Mouse (Mus musculus): ENCODE results near the gene Ptpro. TPM values are rescaled to one million over a fixed set of nuclear protein-coding genes. Genes with fewer than 3 reads are reported as not detected.
A peak's percentile ranks its signal among the peaks of the same experiment; 100 is the strongest.

The Ptpro gene
- polyA plus RNA-seq, 1 experiment from 2014 or later: 2.5 TPM

- no peak overlapping the region for H3K9ac ChIP-seq
- H3K36me3 ChIP-seq: no peaks in the 10 kb centered on the region
- WGBS: 31% methylated on average over 8 of the region's 8 CpGs
- no peak overlapping the region for H3K4me3 ChIP-seq (replicated peaks)
- no peak overlapping the region for H3K27ac ChIP-seq
- no peaks in the 10 kb centered on the region for H3K4me1 ChIP-seq (replicated peaks)
- ATAC-seq: peak; percentile 55; the same call in 1 of the 2 replicates
- no peaks in the 10 kb centered on the region for H3K9me3 ChIP-seq
- H3K27me3 ChIP-seq (replicated peaks): no peaks in the 10 kb centered on the region
- H3K4me2 ChIP-seq (replicated peaks): no peak overlapping the region
Measured at GRCm38 (mm10) chr6:137362216-137362615, 110.1 kb downstream of the Ptpro start.

GRCm38 (mm10) chr6:137364681-137365080 lies 112.6 kb downstream of the Ptpro start:
- Histone ChIP-seq H3K4me2 (replicated peaks) (no peak overlapping the region), H3K27me3 (replicated peaks) (no peaks in the 10 kb centered on the region), H3K4me3 (replicated peaks) (no peak overlapping the region), H3K36me3 (no peaks in the 10 kb centered on the region), H3K9ac (no peak overlapping the region), H3K4me1 (replicated peaks) (no peaks in the 10 kb centered on the region), H3K27ac (no peak overlapping the region), H3K9me3 (no peaks in the 10 kb centered on the region)
- ATAC-seq: no peak
- 77% methylated on average over 5 of the region's 5 CpGs for WGBS

GRCm38 (mm10) chr6:137365637-137366036 lies 113.5 kb downstream of the Ptpro start:
- H3K36me3 ChIP-seq: no peaks in the 10 kb centered on the region
- no peaks in the 10 kb centered on the region for H3K4me1 ChIP-seq (replicated peaks)
- no peak overlapping the region for H3K9ac ChIP-seq
- ATAC-seq: no peak
- no peaks in the 10 kb centered on the region for H3K9me3 ChIP-seq
- WGBS: 76% methylated on average over 2 of the region's 2 CpGs
- no peak overlapping the region for H3K4me3 ChIP-seq (replicated peaks)
- no peak overlapping the region for H3K27ac ChIP-seq
- H3K27me3 ChIP-seq (replicated peaks): no peaks in the 10 kb centered on the region
- no peak overlapping the region for H3K4me2 ChIP-seq (replicated peaks)

- H3K9ac ChIP-seq: no peak overlapping the region
- H3K4me2 ChIP-seq (replicated peaks): no peak overlapping the region
- H3K36me3 ChIP-seq: no peaks in the 10 kb centered on the region
- no peak overlapping the region for H3K27ac ChIP-seq
- WGBS: 58% methylated on average over 8 of the region's 8 CpGs
- H3K27me3 ChIP-seq (replicated peaks): no peaks in the 10 kb centered on the region
- no peaks in the 10 kb centered on the region for H3K9me3 ChIP-seq
- no peaks in the 10 kb centered on the region for H3K4me1 ChIP-seq (replicated peaks)
- no peak overlapping the region for H3K4me3 ChIP-seq (replicated peaks)
- ATAC-seq: peak; percentile 62
Measured at GRCm38 (mm10) chr6:137370745-137371144, 118.6 kb downstream of the Ptpro start.

- Histone ChIP-seq H3K4me2 (replicated peaks) (no peak overlapping the region), H3K27ac (no peak overlapping the region), H3K4me1 (replicated peaks) (no peaks in the 10 kb centered on the region), H3K4me3 (replicated peaks) (no peak overlapping the region), H3K9me3 (no peaks in the 10 kb centered on the region), H3K36me3 (no peaks in the 10 kb centered on the region), H3K27me3 (replicated peaks) (no peaks in the 10 kb centered on the region), H3K9ac (no peak overlapping the region)
- WGBS: 76% methylated on average over 6 of the region's 6 CpGs
- no peak for ATAC-seq
Measured at GRCm38 (mm10) chr6:137371455-137371854, 119.3 kb downstream of the Ptpro start.

- no peak overlapping the region for H3K4me3 ChIP-seq (replicated peaks)
- H3K9me3 ChIP-seq: no peaks in the 10 kb centered on the region
- H3K36me3 ChIP-seq: no peaks in the 10 kb centered on the region
- ATAC-seq: no peak
- no peak overlapping the region for H3K9ac ChIP-seq
- H3K4me1 ChIP-seq (replicated peaks): no peaks in the 10 kb centered on the region
- no peak overlapping the region for H3K27ac ChIP-seq
- WGBS: 72% methylated on average over 6 of the region's 6 CpGs
- no peak overlapping the region for H3K4me2 ChIP-seq (replicated peaks)
- no peaks in the 10 kb centered on the region for H3K27me3 ChIP-seq (replicated peaks)
Measured at GRCm38 (mm10) chr6:137373920-137374319, 121.8 kb downstream of the Ptpro start.

GRCm38 (mm10) chr6:137382546-137382945 lies 130.4 kb downstream of the Ptpro start:
- 39% methylated on average over 9 of the region's 9 CpGs for WGBS
- no peak overlapping the region for H3K4me3 ChIP-seq (replicated peaks)
- no peaks in the 10 kb centered on the region for H3K27me3 ChIP-seq (replicated peaks)
- no peak overlapping the region for H3K9ac ChIP-seq
- H3K9me3 ChIP-seq: no peaks in the 10 kb centered on the region
- H3K27ac ChIP-seq: no peak overlapping the region
- ATAC-seq: no peak
- H3K4me2 ChIP-seq (replicated peaks): no peak overlapping the region
- H3K4me1 ChIP-seq (replicated peaks): no peaks in the 10 kb centered on the region
- no peaks in the 10 kb centered on the region for H3K36me3 ChIP-seq

GRCm38 (mm10) chr6:137386344-137386743 lies 134.2 kb downstream of the Ptpro start:
- WGBS: 90% methylated on average over 4 of the region's 4 CpGs
- ATAC-seq: no peak
- Histone ChIP-seq H3K4me2 (replicated peaks) (no peak overlapping the region), H3K4me3 (replicated peaks) (no peak overlapping the region), H3K27me3 (replicated peaks) (no peaks in the 10 kb centered on the region), H3K4me1 (replicated peaks) (no peaks in the 10 kb centered on the region), H3K36me3 (no peaks in the 10 kb centered on the region), H3K9me3 (no peaks in the 10 kb centered on the region), H3K27ac (no peak overlapping the region), H3K9ac (no peak overlapping the region)

GRCm38 (mm10) chr6:137386935-137387334 lies 134.8 kb downstream of the Ptpro start:
- Histone ChIP-seq H3K27ac (no peak overlapping the region), H3K4me2 (replicated peaks) (no peak overlapping the region), H3K4me1 (replicated peaks) (no peaks in the 10 kb centered on the region), H3K9me3 (no peaks in the 10 kb centered on the region), H3K36me3 (no peaks in the 10 kb centered on the region), H3K9ac (no peak overlapping the region), H3K27me3 (replicated peaks) (no peaks in the 10 kb centered on the region), H3K4me3 (replicated peaks) (no peak overlapping the region)
- WGBS: 49% methylated on average over 3 of the region's 4 CpGs
- no peak for ATAC-seq

GRCm38 (mm10) chr6:137395075-137395474 lies 143.0 kb downstream of the Ptpro start:
- Histone ChIP-seq H3K9ac (no peak overlapping the region), H3K27ac (no peak overlapping the region), H3K4me2 (replicated peaks) (no peak overlapping the region), H3K36me3 (no peaks in the 10 kb centered on the region), H3K27me3 (replicated peaks) (no peaks in the 10 kb centered on the region), H3K9me3 (no peaks in the 10 kb centered on the region), H3K4me3 (replicated peaks) (no peak overlapping the region), H3K4me1 (replicated peaks) (no peaks in the 10 kb centered on the region)
- ATAC-seq: no peak
- 75% methylated on average over 7 of the region's 7 CpGs for WGBS

GRCm38 (mm10) chr6:137396106-137396793 lies 144.1 kb downstream of the Ptpro start:
- Histone ChIP-seq H3K27me3 (replicated peaks) (no peaks in the 10 kb centered on the region), H3K4me3 (replicated peaks) (no peak overlapping the region), H3K4me1 (replicated peaks) (no peaks in the 10 kb centered on the region), H3K9me3 (no peaks in the 10 kb centered on the region), H3K9ac (no peak overlapping the region), H3K27ac (no peak overlapping the region), H3K4me2 (replicated peaks) (no peak overlapping the region), H3K36me3 (no peaks in the 10 kb centered on the region)
- no peak for ATAC-seq
- 78% methylated on average over 4 of the region's 4 CpGs for WGBS

- no peak overlapping the region for H3K4me2 ChIP-seq (replicated peaks)
- no peak overlapping the region for H3K27ac ChIP-seq
- no peak for ATAC-seq
- H3K27me3 ChIP-seq (replicated peaks): no peaks in the 10 kb centered on the region
- H3K9ac ChIP-seq: no peak overlapping the region
- WGBS: 84% methylated on average over 2 of the region's 2 CpGs
- no peaks in the 10 kb centered on the region for H3K36me3 ChIP-seq
- no peaks in the 10 kb centered on the region for H3K9me3 ChIP-seq
- no peak overlapping the region for H3K4me3 ChIP-seq (replicated peaks)
- no peaks in the 10 kb centered on the region for H3K4me1 ChIP-seq (replicated peaks)
Measured at GRCm38 (mm10) chr6:137397358-137397757, 145.2 kb downstream of the Ptpro start.

- Histone ChIP-seq H3K9me3 (no peaks in the 10 kb centered on the region), H3K36me3 (no peaks in the 10 kb centered on the region), H3K4me3 (replicated peaks) (no peak overlapping the region), H3K4me2 (replicated peaks) (no peak overlapping the region), H3K4me1 (replicated peaks) (no peaks in the 10 kb centered on the region), H3K27me3 (replicated peaks) (no peaks in the 10 kb centered on the region), H3K9ac (no peak overlapping the region), H3K27ac (no peak overlapping the region)
- no peak for ATAC-seq
- WGBS: 69% methylated on average over 4 of the region's 4 CpGs
Measured at GRCm38 (mm10) chr6:137404196-137404595, 152.1 kb downstream of the Ptpro start.

Data from intestine, embryonic 15.5 days (tissue).